Mouse (Mus musculus): ENCODE measurements around the gene Cd5l. TPM values are rescaled to one million over a fixed set of nuclear protein-coding genes. Genes with fewer than 3 reads are reported as not detected.
"Not testable (repeated sequence)": the region's sequence is repeated elsewhere in the genome, so short reads cannot be mapped to it uniquely, and the experiment has no call there.

Gene Cd5l
- not detected in 2 replicates for polyA plus RNA-seq (2014; fragmentation: Nextera tagmentation; extraction: Ambion mirVana)

DNA sequence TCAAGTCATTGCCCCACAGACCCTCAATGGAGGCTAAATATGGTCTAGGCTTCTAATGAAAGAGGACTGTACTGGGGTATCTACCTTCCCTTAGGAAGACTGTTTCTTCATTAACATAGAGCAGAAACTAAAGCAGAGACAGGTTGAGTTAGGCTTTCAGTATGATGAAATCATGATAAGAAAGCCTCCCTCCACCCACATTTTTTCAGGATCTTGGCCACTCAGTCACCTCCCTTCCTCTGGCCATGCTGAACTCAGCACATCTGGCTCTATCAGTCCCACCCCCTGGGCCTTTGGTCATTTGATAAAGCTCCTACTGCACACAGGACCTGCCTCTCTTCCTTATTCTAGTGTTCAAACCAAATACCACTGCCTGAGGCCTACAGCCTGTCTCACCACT is at the start of gene Cd5l:
Gene Cd5l (plus strand): TSS at position 301 of the 400 bp plus-strand sequence.
- Histone ChIP-seq H3K4me2 (ENCODE audit: low read depth, low read length, severe bottlenecking) (no peak within 1 kb of the TSS), H3K9ac (ENCODE audit: low read length) (no peak within 1 kb of the TSS), H3K27me3 (ENCODE audit: control insufficient read depth, insufficient read depth, low read length) (no peaks in the 10 kb centered on the region), H3K4me1 (replicated peaks; ENCODE audit: control insufficient read depth, insufficient read depth, low read length) (no peaks in the 10 kb centered on the region), H3K4me3 (ENCODE audit: low read depth, low read length) (no peak within 1 kb of the TSS), H3K27ac (ENCODE audit: low read depth, low read length) (no peak within 1 kb of the TSS), H3K9me3 (ENCODE audit: control insufficient read depth, low read length) (no peaks in the 10 kb centered on the region), H3K36me3 (ENCODE audit: control insufficient read depth, insufficient read depth, low read length) (no peaks in the 10 kb centered on the region)
- DNase-seq (ENCODE audit: low spot score) (no peak), ATAC-seq (replicated peaks; ENCODE audit: low FRiP score) (no peak)

DNA sequence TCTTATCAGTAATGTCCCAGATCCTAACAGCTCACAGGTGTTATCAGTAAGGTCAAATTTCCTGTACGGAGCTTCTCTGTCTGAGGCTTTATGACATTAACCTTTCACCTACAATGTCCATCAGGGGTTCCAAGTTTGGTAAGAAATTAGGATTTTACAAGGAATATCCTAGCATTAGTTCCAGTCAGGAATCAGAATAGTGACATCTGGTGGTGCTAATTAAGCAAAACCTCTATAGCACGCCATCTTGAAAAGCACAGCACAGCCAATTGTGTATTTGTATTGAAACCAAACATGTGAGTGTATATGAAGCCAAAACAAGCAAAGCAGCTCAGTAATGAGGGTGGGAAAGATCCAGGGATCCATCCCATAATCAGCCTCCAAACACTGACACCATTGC is 47.8 kb upstream of the Cd5l start:
- no peaks in the 10 kb centered on the region for H3K4me1 ChIP-seq (replicated peaks; ENCODE audit: control insufficient read depth, insufficient read depth, low read length)
- H3K4me3 ChIP-seq (ENCODE audit: low read depth, low read length): no peak overlapping the region
- DNase-seq (ENCODE audit: low spot score): no peak
- no peaks in the 10 kb centered on the region for H3K9me3 ChIP-seq (ENCODE audit: control insufficient read depth, low read length)
- H3K27ac ChIP-seq (ENCODE audit: low read depth, low read length): no peak overlapping the region
- no peaks in the 10 kb centered on the region for H3K36me3 ChIP-seq (ENCODE audit: control insufficient read depth, insufficient read depth, low read length)
- ATAC-seq (replicated peaks; ENCODE audit: low FRiP score): no peak
- WGBS: 83% methylated on average over 2 of the region's 2 CpGs
- no peaks in the 10 kb centered on the region for H3K27me3 ChIP-seq (ENCODE audit: control insufficient read depth, insufficient read depth, low read length)
- no peak overlapping the region for H3K4me2 ChIP-seq (ENCODE audit: low read depth, low read length, severe bottlenecking)
- H3K9ac ChIP-seq (ENCODE audit: low read length): no peak overlapping the region

DNA sequence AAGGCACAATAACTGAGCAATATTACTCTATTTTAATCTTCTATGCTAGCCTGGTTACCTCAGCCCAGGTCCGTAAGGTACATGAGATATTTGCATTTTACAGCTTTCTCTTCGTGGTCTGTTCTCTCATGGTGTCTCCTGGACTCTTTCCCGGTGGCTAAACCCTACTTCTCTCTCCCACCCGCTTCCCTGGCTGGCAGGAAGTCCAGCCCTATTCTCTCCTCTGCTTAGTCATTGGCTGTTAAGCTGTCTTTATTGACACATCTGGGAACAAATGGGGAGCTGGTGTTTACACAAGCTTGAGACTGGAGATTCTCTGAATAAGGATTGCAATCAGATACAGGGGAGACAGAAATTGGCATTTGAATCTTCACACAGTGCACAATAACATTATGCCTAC is 35.1 kb upstream of the Cd5l start:
- H3K4me1 ChIP-seq (replicated peaks; ENCODE audit: control insufficient read depth, insufficient read depth, low read length): no peaks in the 10 kb centered on the region
- WGBS: 54% methylated on average over 4 of the region's 4 CpGs
- H3K36me3 ChIP-seq (ENCODE audit: control insufficient read depth, insufficient read depth, low read length): no peaks in the 10 kb centered on the region
- no peak overlapping the region for H3K9ac ChIP-seq (ENCODE audit: low read length)
- H3K9me3 ChIP-seq (ENCODE audit: control insufficient read depth, low read length): no peaks in the 10 kb centered on the region
- DNase-seq (ENCODE audit: low spot score) (no peak), ATAC-seq (replicated peaks; ENCODE audit: low FRiP score) (no peak)
- no peak overlapping the region for H3K27ac ChIP-seq (ENCODE audit: low read depth, low read length)
- H3K4me2 ChIP-seq (ENCODE audit: low read depth, low read length, severe bottlenecking): no peak overlapping the region
- no peaks in the 10 kb centered on the region for H3K27me3 ChIP-seq (ENCODE audit: control insufficient read depth, insufficient read depth, low read length)
- H3K4me3 ChIP-seq (ENCODE audit: low read depth, low read length): no peak overlapping the region

DNA sequence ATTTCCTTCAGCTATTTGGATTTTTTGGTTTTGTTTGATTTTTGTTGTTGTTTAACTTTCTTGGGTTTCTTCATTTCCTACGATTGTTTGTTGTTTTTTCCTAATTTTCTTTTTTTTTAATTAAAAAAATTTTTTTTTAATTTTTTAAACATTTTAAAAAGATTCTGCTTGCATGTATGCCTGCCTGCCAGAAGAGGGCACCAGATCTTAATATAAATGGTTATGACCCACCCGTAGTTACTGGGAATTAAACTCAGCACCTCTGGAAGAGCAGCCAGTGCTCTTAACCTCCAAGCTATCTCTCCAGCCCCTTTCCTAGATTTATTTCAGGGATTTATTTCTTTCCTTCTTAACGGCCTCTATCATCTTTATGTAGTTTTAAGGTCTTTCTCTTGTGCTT is 33.9 kb upstream of the Cd5l start:
- Histone ChIP-seq H3K9me3 (ENCODE audit: control insufficient read depth, low read length) (no peaks in the 10 kb centered on the region), H3K4me2 (ENCODE audit: low read depth, low read length, severe bottlenecking) (no peak overlapping the region), H3K27me3 (ENCODE audit: control insufficient read depth, insufficient read depth, low read length) (no peaks in the 10 kb centered on the region), H3K36me3 (ENCODE audit: control insufficient read depth, insufficient read depth, low read length) (no peaks in the 10 kb centered on the region), H3K4me1 (replicated peaks; ENCODE audit: control insufficient read depth, insufficient read depth, low read length) (no peaks in the 10 kb centered on the region), H3K4me3 (ENCODE audit: low read depth, low read length) (no peak overlapping the region), H3K27ac (ENCODE audit: low read depth, low read length) (no peak overlapping the region), H3K9ac (ENCODE audit: low read length) (no peak overlapping the region)
- DNase-seq (ENCODE audit: low spot score): no peak
- ATAC-seq (replicated peaks; ENCODE audit: low FRiP score): no peak
- WGBS: 21% methylated on average over 3 of the region's 3 CpGs

DNA sequence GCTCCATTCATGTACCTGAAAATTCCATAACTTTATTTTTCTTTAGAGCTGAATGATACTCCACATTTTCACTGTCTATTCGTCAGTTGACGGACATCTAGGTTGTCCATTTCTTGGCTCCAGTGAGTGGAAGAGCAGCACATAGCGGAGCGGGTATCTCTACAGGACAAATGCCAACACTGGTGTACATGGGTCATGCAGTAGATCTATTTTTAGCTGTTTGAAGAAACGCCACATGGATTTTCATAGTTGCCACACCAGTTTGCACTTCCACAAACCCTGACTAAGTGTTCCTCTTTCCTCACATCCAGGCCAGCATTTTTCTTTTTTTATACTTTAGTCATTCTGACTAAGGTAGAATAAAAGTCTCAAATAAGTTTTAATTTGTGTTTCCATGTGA is 19.8 kb upstream of the Cd5l start:
- no peak overlapping the region for H3K4me2 ChIP-seq (ENCODE audit: low read depth, low read length, severe bottlenecking)
- no peak overlapping the region for H3K9ac ChIP-seq (ENCODE audit: low read length)
- H3K27ac ChIP-seq (ENCODE audit: low read depth, low read length): no peak overlapping the region
- DNase-seq (ENCODE audit: low spot score) (no peak), ATAC-seq (replicated peaks; ENCODE audit: low FRiP score) (no peak)
- no peaks in the 10 kb centered on the region for H3K4me1 ChIP-seq (replicated peaks; ENCODE audit: control insufficient read depth, insufficient read depth, low read length)
- H3K27me3 ChIP-seq (ENCODE audit: control insufficient read depth, insufficient read depth, low read length): no peaks in the 10 kb centered on the region
- H3K4me3 ChIP-seq (ENCODE audit: low read depth, low read length): no peak overlapping the region
- H3K9me3 ChIP-seq (ENCODE audit: control insufficient read depth, low read length): no peaks in the 10 kb centered on the region
- H3K36me3 ChIP-seq (ENCODE audit: control insufficient read depth, insufficient read depth, low read length): no peaks in the 10 kb centered on the region
- WGBS: 95% methylated on average over 5 of the region's 5 CpGs

DNA sequence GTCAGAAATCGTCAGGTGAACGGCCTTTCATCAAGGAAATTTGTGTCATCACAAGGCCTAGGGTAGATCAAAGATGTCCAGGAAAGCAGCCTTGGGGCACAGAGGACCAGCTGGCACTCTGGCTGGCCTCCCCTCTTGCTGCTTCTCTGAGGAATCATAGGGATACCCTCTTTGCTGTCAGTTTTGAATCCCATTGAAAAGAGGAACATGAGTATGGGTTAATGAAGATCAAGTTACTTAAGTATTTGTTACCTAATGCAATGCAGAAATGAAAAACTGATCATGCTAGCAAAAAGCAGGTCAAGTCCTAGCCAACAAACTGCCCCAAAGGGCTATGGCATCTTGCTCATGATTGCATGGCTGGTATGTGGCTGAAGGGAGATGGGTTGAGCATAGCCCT is 6.7 kb upstream of the Cd5l start:
- DNase-seq (ENCODE audit: low spot score); ATAC-seq (replicated peaks; ENCODE audit: low FRiP score); H3K4me1 ChIP-seq (replicated peaks; ENCODE audit: control insufficient read depth, insufficient read depth, low read length); H3K9me3 ChIP-seq (ENCODE audit: control insufficient read depth, low read length); H3K27ac ChIP-seq (ENCODE audit: low read depth, low read length); H3K27me3 ChIP-seq (ENCODE audit: control insufficient read depth, insufficient read depth, low read length); H3K4me2 ChIP-seq (ENCODE audit: low read depth, low read length, severe bottlenecking); H3K36me3 ChIP-seq (ENCODE audit: control insufficient read depth, insufficient read depth, low read length); H3K4me3 ChIP-seq (ENCODE audit: low read depth, low read length); H3K9ac ChIP-seq (ENCODE audit: low read length): not testable (repeated sequence)
- WGBS: 80% methylated on average over 2 of the region's 2 CpGs

DNA sequence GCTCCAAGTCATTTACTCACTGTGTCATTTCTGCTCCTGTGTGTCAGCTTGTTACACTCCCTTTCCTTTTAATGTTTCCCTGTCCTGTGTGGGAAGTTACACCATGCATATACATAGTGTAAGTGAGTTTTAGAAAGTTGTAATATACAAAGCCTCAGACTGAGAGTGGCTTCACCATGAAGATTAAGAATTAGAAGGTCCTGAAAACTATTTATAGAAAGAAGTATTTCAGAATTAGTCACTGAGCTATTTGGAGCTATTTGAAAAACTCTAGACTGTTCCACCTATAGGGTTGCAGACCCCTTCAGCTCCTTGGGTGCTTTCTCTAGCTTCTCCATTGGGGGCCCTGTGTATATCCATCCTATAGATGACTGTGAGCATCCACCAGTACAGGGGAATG is 1.5 kb downstream of the Cd5l start:
- Histone ChIP-seq H3K4me1 (replicated peaks; ENCODE audit: control insufficient read depth, insufficient read depth, low read length) (no peaks in the 10 kb centered on the region), H3K4me2 (ENCODE audit: low read depth, low read length, severe bottlenecking) (no peak overlapping the region), H3K9me3 (ENCODE audit: control insufficient read depth, low read length) (no peaks in the 10 kb centered on the region), H3K27me3 (ENCODE audit: control insufficient read depth, insufficient read depth, low read length) (no peaks in the 10 kb centered on the region), H3K36me3 (ENCODE audit: control insufficient read depth, insufficient read depth, low read length) (no peaks in the 10 kb centered on the region), H3K27ac (ENCODE audit: low read depth, low read length) (no peak overlapping the region), H3K9ac (ENCODE audit: low read length) (no peak overlapping the region), H3K4me3 (ENCODE audit: low read depth, low read length) (no peak overlapping the region)
- ATAC-seq (replicated peaks; ENCODE audit: low FRiP score) (no peak), DNase-seq (ENCODE audit: low spot score) (no peak)

DNA sequence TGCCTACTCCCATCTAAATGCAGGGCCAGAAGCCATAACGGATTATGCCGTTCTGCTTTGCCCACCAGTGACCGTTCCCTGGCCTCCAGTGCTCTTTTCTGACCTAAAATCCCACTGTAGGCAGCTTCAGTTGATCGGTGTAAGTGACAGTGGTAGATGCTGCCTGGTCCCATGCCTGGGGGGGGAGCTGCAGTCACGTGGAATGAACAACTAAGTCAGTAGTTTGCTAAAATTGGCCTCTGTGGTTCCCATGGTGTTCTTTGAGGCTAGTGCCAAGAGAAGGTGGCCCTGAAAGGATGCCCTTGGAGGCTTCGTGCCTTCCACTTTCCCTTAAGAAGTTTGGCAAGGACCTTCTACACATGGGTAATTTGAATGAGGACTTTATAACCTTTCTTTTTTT is 2.8 kb downstream of the Cd5l start:
- H3K9ac ChIP-seq (ENCODE audit: low read length): no peak overlapping the region
- no peaks in the 10 kb centered on the region for H3K36me3 ChIP-seq (ENCODE audit: control insufficient read depth, insufficient read depth, low read length)
- no peaks in the 10 kb centered on the region for H3K27me3 ChIP-seq (ENCODE audit: control insufficient read depth, insufficient read depth, low read length)
- no peak overlapping the region for H3K27ac ChIP-seq (ENCODE audit: low read depth, low read length)
- no peak overlapping the region for H3K4me3 ChIP-seq (ENCODE audit: low read depth, low read length)
- no peak overlapping the region for H3K4me2 ChIP-seq (ENCODE audit: low read depth, low read length, severe bottlenecking)
- WGBS: 88% methylated on average over 6 of the region's 6 CpGs
- H3K4me1 ChIP-seq (replicated peaks; ENCODE audit: control insufficient read depth, insufficient read depth, low read length): no peaks in the 10 kb centered on the region
- DNase-seq (ENCODE audit: low spot score) (no peak), ATAC-seq (replicated peaks; ENCODE audit: low FRiP score) (no peak)
- H3K9me3 ChIP-seq (ENCODE audit: control insufficient read depth, low read length): no peaks in the 10 kb centered on the region

DNA sequence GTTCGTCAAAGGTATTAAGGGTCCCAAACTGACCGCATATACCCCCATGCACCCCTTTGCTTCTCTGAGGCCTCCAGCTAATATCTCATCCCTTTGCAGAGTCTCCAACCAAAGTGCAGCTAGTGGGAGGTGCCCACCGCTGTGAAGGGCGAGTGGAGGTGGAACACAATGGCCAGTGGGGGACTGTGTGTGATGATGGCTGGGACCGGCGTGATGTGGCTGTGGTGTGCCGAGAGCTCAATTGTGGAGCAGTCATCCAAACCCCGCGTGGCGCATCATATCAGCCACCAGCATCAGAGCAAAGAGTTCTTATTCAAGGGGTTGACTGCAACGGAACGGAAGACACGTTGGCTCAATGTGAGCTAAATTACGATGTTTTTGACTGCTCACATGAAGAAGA is 8.0 kb downstream of the Cd5l start:
- ATAC-seq (replicated peaks; ENCODE audit: low FRiP score) (no peak), DNase-seq (ENCODE audit: low spot score) (no peak)
- H3K9me3 ChIP-seq (ENCODE audit: control insufficient read depth, low read length): no peaks in the 10 kb centered on the region
- no peak overlapping the region for H3K27ac ChIP-seq (ENCODE audit: low read depth, low read length)
- no peaks in the 10 kb centered on the region for H3K27me3 ChIP-seq (ENCODE audit: control insufficient read depth, insufficient read depth, low read length)
- H3K36me3 ChIP-seq (ENCODE audit: control insufficient read depth, insufficient read depth, low read length): no peaks in the 10 kb centered on the region
- WGBS: 93% methylated on average over 14 of the region's 14 CpGs
- no peak overlapping the region for H3K4me2 ChIP-seq (ENCODE audit: low read depth, low read length, severe bottlenecking)
- H3K4me1 ChIP-seq (replicated peaks; ENCODE audit: control insufficient read depth, insufficient read depth, low read length): no peaks in the 10 kb centered on the region
- H3K9ac ChIP-seq (ENCODE audit: low read length): no peak overlapping the region
- H3K4me3 ChIP-seq (ENCODE audit: low read depth, low read length): no peak overlapping the region

Measured in forebrain, embryonic 11.5 days (tissue).